Comparison of ENCODE assay signal across 10 mouse cellular contexts in the genomic region with DNA sequence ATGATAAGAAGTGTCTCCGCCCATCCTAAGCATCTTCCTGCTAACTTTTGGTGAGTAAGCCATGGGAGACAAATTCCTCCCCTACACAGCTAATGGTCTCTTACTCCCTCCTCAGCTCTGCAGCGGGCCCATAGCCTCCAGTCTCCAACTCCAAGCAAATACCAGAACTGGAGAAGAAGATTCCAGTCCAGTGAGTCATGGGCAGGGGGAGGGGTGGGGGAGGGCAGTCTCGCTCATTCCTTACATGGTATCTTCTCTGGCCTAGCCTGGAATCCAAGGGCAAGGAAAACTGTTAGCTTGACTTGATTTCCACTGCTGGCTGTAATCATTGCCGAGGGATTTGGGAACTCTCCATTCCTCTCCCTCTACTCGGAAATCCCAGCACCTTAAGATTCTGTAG. TPM values are rescaled to one million over a fixed set of nuclear protein-coding genes. Genes with fewer than 3 reads are reported as not detected.
A peak's percentile ranks its signal among the peaks of the same experiment; 100 is the strongest.
DNase-seq lines count a peak whose midpoint lies in the region; ATAC-seq and TF ChIP-seq lines count a peak whose summit lies in the region.
"Had no signal": no experiment of that assay in that cellular context is flagged by ENCODE, and none has a peak within 500 bp of the region (broad histone marks: within the 10 kb centered on the region; RNA-seq: fewer than 3 reads in every experiment).

No protein-coding gene starts in this region.

- no peaks in the 10 kb centered on the region for H3K27me3 ChIP-seq in heart, embryonic 13.5 days (replicated peaks)
- no peaks in the 10 kb centered on the region for H3K27me3 ChIP-seq in lung, embryonic 16.5 days (ENCODE audit: control insufficient read depth, insufficient read depth, low read depth, low read length)
- no peaks in the 10 kb centered on the region for H3K27me3 ChIP-seq in midbrain, postnatal 0 days (ENCODE audit: insufficient read depth, low read length)

- peak overlapping the region; percentile 81 for H3K27ac ChIP-seq in heart, embryonic 13.5 days (replicated peaks)
- H3K27ac ChIP-seq in lung, embryonic 16.5 days (ENCODE audit: low read length), result peak overlapping the region; percentile 48
- no peak overlapping the region for H3K27ac ChIP-seq in midbrain, postnatal 0 days (ENCODE audit: low read depth, low read length)

- no peak for DNase-seq in heart, postnatal 10 days
- DNase-seq in 3T3-L1 (ENCODE audit: low read depth, low spot score), result peak; percentile 95
- peak; percentile 37 for DNase-seq in embryo, embryonic 9.5 days (ENCODE audit: extremely low spot score)
- no peak for DNase-seq in c-Kit-positive CD71-positive TER-119-positive erythroid progenitor cells, embryonic 14.5 days (ENCODE audit: low spot score)
- DNase-seq in retina, embryonic 14.5 days (ENCODE audit: low spot score), result no peak
- no peak for DNase-seq in midbrain, postnatal 0 days (ENCODE audit: low spot score)

- no peak overlapping the region for H3K4me3 ChIP-seq in heart, embryonic 13.5 days
- H3K4me3 ChIP-seq in lung, embryonic 16.5 days (ENCODE audit: low read length), result no peak overlapping the region
- H3K4me3 ChIP-seq in midbrain, postnatal 0 days (ENCODE audit: low read depth, low read length), result no peak overlapping the region
- H3K4me3 ChIP-seq: megakaryocyte, embryonic 14.5 days had no signal

- TF ChIP-seq CTCF in midbrain, postnatal 0 days (IDR thresholded peaks at IDR 0.05), result no peak

- H3K4me1 ChIP-seq in heart, embryonic 13.5 days, result peaks cover 41% of the 10 kb centered on the region
- H3K4me1 ChIP-seq in lung, embryonic 16.5 days (replicated peaks; ENCODE audit: control insufficient read depth, insufficient read depth, low read length), result peaks cover 12% of the 10 kb centered on the region; the same call in 1 of the 2 replicates
- H3K4me1 ChIP-seq in midbrain, postnatal 0 days (ENCODE audit: insufficient read depth, low read length), result no peaks in the 10 kb centered on the region

- no peak for ATAC-seq in heart, embryonic 13.5 days (ENCODE audit: extremely low read depth, insufficient number of reproducible peaks, low FRiP score, low TSS enrichment)
- ATAC-seq in lung, embryonic 16.5 days (ENCODE audit: low read depth), result peak; percentile 85
- ATAC-seq in midbrain, postnatal 0 days (ENCODE audit: low FRiP score), result no peak

- peak overlapping the region; percentile 48 for H3K9ac ChIP-seq in heart, embryonic 13.5 days
- H3K9ac ChIP-seq in lung, embryonic 16.5 days (ENCODE audit: low read length), result no peak overlapping the region
- no peak overlapping the region for H3K9ac ChIP-seq in midbrain, postnatal 0 days (replicated peaks; ENCODE audit: low read length, poor library complexity, severe bottlenecking)

- WGBS in heart, embryonic 13.5 days, result 16% methylated on average over 5 of the region's 5 CpGs
- WGBS in lung, embryonic 16.5 days, result 26% methylated on average over 5 of the region's 5 CpGs
- WGBS in midbrain, postnatal 0 days, result 79% methylated on average over 5 of the region's 5 CpGs

- peaks cover 16% of the 10 kb centered on the region; the same call in 1 of the 2 replicates for H3K36me3 ChIP-seq in heart, embryonic 13.5 days
- H3K36me3 ChIP-seq in lung, embryonic 16.5 days (ENCODE audit: control insufficient read depth, insufficient read depth, low read length), result no peaks in the 10 kb centered on the region
- no peaks in the 10 kb centered on the region for H3K36me3 ChIP-seq in midbrain, postnatal 0 days (ENCODE audit: insufficient read depth, low read length)

- intact Hi-C loops in heart, postnatal 10 days (cut with DNase I), result loop anchor here (2.0 to 10.0 kb wide), 4 partner anchors 495 to 879 kb away; no protein-coding TSS in a partner anchor

- no peak overlapping the region for H3K4me2 ChIP-seq in heart, embryonic 13.5 days
- H3K4me2 ChIP-seq in lung, embryonic 16.5 days (ENCODE audit: low read depth, low read length), result no peak overlapping the region
- H3K4me2 ChIP-seq in midbrain, postnatal 0 days (ENCODE audit: low read depth, low read length, poor library complexity, severe bottlenecking), result no peak overlapping the region

- no peaks in the 10 kb centered on the region for H3K9me3 ChIP-seq in heart, embryonic 13.5 days
- H3K9me3 ChIP-seq in lung, embryonic 16.5 days (ENCODE audit: control insufficient read depth, low read length), result no peaks in the 10 kb centered on the region
- H3K9me3 ChIP-seq in midbrain, postnatal 0 days (ENCODE audit: low read length), result no peaks in the 10 kb centered on the region

RNA-seq across cellular contexts. Expression of a gene that starts 51.4 kb away (rescaled TPM):
- 81.5 and 83.7 TPM in 2 replicates for polyA plus RNA-seq in heart, embryonic 13.5 days (2015; fragmentation: Nextera tagmentation; extraction: Ambion mirVana)
- 10 to 100 TPM; 88.1 to 92.3 TPM for total RNA-seq in heart, postnatal 10 days (2021)
- 113 and 115 TPM in 2 replicates for polyA plus RNA-seq in lung, embryonic 16.5 days (2015; fragmentation: Nextera tagmentation; extraction: Ambion mirVana)
- total RNA-seq in midbrain, postnatal 0 days (2014; rRNA removed), result 23.2 and 25.8 TPM in 2 replicates
- polyA plus RNA-seq in midbrain, postnatal 0 days (2015; fragmentation: Nextera tagmentation; extraction: Ambion mirVana), result 22.9 and 23.3 TPM in 2 replicates
- total RNA-seq: granulocyte monocyte progenitor cell, adult 5-6 weeks had no signal

Comparison
In these comparisons a context has a peak if more than half of its experiments do, and no peak if none do; other contexts are left out.
1. DNase-seq: peak in 3T3-L1 (single experiment) and embryo, embryonic 9.5 days (single experiment); none in heart, postnatal 10 days (0 of 2), c-Kit-positive CD71-positive TER-119-positive erythroid progenitor cells, embryonic 14.5 days (single experiment), retina, embryonic 14.5 days (single experiment) and midbrain, postnatal 0 days (single experiment).